ENCODE assay signal across 1 mouse cellular context in the genomic region with DNA sequence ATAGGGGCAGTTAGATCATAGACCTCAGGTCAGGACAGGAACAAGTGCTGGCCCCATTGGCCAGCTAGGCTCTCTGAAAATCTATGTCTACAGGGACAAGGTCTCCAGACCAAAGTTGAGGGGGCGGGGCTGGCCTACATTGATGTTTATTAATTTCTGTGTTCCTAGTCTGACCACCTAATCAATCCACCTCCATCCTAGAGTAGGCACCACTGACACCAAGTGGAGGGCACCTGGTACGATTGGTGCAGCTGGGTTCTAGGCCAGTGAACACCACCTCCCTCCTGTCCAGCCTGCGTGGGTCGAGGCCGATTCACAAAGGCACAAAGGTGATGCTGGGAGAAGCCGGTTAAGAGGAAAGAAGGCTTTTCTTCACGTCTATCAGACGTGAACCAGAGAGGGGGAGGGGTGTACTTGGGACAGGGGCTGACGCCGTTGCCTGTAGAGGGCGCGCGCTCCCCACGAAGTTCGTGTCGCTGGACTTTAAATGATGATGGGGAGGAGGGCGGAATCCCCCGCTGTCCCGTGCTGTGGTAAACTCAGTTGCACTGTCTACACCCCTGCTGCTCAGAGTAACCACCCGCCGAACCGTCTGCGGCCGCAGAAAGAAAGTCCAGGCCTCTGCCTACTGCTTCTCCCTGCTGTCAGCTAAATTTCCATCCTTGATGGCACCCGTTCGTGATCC.
TF ChIP-seq lines count a peak whose summit lies in the region.

No protein-coding gene starts in this region.

TF ChIP-seq in CH12.LX, 34 proteins besides CTCF, POLR2A, EP300 and RAD21:
- peak; percentile 61 for TF ChIP-seq MXI1 (IDR thresholded peaks at IDR 0.05; ENCODE audit: low read depth, low read length)
- TF ChIP-seq ZC3H11A (IDR thresholded peaks at IDR 0.05; ENCODE audit: low read depth, low read length), result peak; percentile 72
- TF ChIP-seq NRF1 (IDR thresholded peaks at IDR 0.05; ENCODE audit: low read depth, low read length), result peak; percentile 37
- TF ChIP-seq E2F4 (IDR thresholded peaks at IDR 0.05; ENCODE audit: insufficient replicate concordance, low read depth, low read length), result no peak
- TF ChIP-seq MYC (IDR thresholded peaks at IDR 0.05; ENCODE audit: low read depth, low read length), result 0 out of 2 replicates have a peak, but pooled peaks have one; percentile 19
- 0 out of 2 replicates have a peak, but pooled peaks have one; percentile 10 for TF ChIP-seq KAT2A (IDR thresholded peaks at IDR 0.05; ENCODE audit: insufficient replicate concordance, low read length)
- no peak for TF ChIP-seq ZMIZ1 (IDR thresholded peaks at IDR 0.05; ENCODE audit: low read depth, low read length)
- peak; percentile 75 for TF ChIP-seq SIN3A (IDR thresholded peaks at IDR 0.05; ENCODE audit: low read length)
- peak; percentile 69; the same call in 1 of the 2 replicates for TF ChIP-seq MEF2A (IDR thresholded peaks at IDR 0.05; ENCODE audit: borderline replicate concordance, low read depth, low read length)
- peak; percentile 4; the same call in 1 of the 2 replicates for TF ChIP-seq ZNF384 (IDR thresholded peaks at IDR 0.05; ENCODE audit: low read depth, low read length)
- TF ChIP-seq IRF4 (IDR thresholded peaks at IDR 0.05; ENCODE audit: low read depth, low read length), result peak; percentile 80; the same call in 1 of the 2 replicates
- TF ChIP-seq MAX (IDR thresholded peaks at IDR 0.05; ENCODE audit: low read length), result peak; percentile 48; the same call in 1 of the 2 replicates
- TF ChIP-seq CHD2 (IDR thresholded peaks at IDR 0.05; ENCODE audit: low read length), result peak; percentile 95
- no peak for TF ChIP-seq RCOR1 (conservative IDR thresholded peaks at IDR 0.05; ENCODE audit: low read depth, low read length)
- peak; percentile 92 for TF ChIP-seq SMC3 (IDR thresholded peaks at IDR 0.05; ENCODE audit: low read depth, low read length)
- TF ChIP-seq JUND (conservative IDR thresholded peaks at IDR 0.05; ENCODE audit: low read depth, low read length), result no peak
- peak; percentile 98 for TF ChIP-seq BHLHE40 (IDR thresholded peaks at IDR 0.05; ENCODE audit: low read depth, low read length)
- TF ChIP-seq MAZ (IDR thresholded peaks at IDR 0.05; ENCODE audit: low read depth, low read length), result peak; percentile 86
- TF ChIP-seq TCF12 (IDR thresholded peaks at IDR 0.05; ENCODE audit: low read depth, low read length), result peak; percentile 65
- peak; percentile 69 for TF ChIP-seq ETS1 (conservative IDR thresholded peaks at IDR 0.05; ENCODE audit: low read depth, low read length)
- TF ChIP-seq CHD1 (IDR thresholded peaks at IDR 0.05; ENCODE audit: low read depth, low read length), result no peak
- 0 out of 2 replicates have a peak, but pooled peaks have one; percentile 29 for TF ChIP-seq HCFC1 (IDR thresholded peaks at IDR 0.05; ENCODE audit: low read depth, low read length)
